Mouse (Mus musculus) left cerebral cortex, adult 11 months (tissue): Measurements from ENCODE around the gene Srd5a1.
"Not testable (repeated sequence)": the region's sequence is repeated elsewhere in the genome, so short reads cannot be mapped to it uniquely, and the experiment has no call there.

ENCODE experiments used
- DNase-seq: peaks from one replicate; pipeline ENCODE4 v3.0.0; 2022; ENCODE audit warnings: low spot score

The Srd5a1 gene

GRCm38 (mm10) chr13:69624510-69624909, 13.3 kb upstream of the Srd5a1 start:
- DNase-seq = no peak

GRCm38 (mm10) chr13:69623843-69624242, 12.6 kb upstream of the Srd5a1 start:
- DNase-seq = no peak

GRCm38 (mm10) chr13:69616716-69617115, 5.5 kb upstream of the Srd5a1 start:
- DNase-seq = no peak

DNA sequence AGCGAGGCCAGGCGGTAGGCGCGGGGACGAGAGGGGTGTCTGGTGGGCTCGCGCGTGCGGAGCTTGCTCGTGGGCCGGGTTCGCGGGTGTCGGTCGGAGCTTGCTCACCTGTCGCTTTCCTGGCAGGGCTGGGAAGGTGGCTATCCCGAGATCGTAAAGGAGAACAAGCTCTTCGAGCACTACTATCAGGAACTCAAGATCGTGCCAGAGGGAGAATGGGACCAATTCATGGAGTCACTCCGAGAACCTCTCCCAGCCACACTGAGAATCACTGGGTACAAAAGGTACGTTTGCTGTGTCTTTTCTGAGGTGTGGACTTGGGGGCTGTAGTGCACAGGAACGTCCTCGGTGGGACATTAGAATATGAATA, 918 bp upstream of the Srd5a1 start:
- DNase-seq = no peak

DNA sequence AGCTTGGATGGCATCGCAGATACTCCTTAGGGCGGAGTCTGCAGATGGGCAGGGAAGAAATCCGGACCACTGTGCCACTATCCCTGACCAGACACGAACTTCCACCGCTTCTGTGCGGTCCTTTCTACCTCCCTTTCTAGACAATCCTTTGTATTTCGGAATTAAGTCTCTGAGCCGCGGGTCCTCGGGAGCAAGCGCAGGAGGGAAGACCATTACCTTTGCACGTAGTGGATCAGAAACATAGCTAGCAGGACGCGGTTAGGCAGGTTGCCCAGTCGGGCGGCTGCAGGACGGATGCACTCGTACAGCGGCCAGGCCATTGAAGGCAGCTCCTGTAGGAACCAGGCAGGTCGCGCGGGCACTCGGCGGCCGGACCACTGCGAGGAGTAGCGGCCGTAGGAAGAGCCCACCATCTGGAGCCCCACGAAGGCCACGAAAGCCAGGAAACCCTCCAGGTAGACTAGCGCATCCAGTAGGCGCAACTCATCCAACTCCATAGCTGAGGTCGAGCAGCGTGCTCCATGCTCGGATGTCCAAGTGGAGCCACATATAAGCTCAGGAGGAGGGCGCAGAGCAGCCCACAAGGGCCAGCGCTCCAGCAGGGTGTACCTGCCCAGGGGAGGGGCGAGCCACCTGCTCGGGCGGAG, 368 bp downstream of the Srd5a1 start:
- no peak for DNase-seq

- DNase-seq = no peak
Measured at GRCm38 (mm10) chr13:69608734-69609133, 2.5 kb downstream of the Srd5a1 start.

DNA sequence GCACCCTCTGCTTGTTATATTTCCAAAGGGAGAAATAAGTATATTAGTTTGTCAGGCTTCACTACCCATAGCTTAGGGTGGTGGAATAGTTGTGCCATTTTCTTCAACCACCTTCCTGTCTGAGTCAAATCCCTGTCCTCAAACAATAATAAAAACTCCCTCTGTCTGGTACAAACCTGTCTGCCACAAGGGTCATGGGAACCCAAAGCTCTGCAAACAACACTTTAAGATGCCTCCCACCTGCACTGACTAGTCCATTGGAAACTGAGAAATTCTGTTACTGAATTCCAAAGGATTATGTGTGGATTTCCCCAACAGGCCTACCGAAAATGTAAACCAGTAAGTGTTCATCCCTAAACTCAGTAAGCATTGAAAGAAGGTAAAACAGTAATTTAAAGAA, 6.6 kb downstream of the Srd5a1 start:
- DNase-seq = no peak

DNA sequence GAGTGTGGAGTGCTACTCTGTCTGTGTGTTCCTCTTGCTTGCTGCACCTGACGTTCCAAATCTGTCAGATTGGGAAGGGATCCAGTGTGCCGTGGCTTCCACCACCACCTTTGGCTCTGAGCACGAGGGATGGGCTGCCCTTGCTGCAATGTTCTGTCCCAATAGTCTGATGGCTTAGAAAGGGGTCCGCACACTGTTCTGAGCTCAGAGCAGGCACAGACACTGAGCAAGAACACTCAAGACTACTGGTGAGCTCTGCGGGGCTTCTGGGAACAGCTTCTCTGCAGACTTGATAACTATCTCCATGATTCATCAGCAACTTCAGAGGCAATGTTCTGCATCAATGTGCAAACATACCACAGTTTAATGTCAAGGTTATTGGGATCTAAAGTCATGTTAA, 9.9 kb downstream of the Srd5a1 start:
- no peak for DNase-seq

DNA sequence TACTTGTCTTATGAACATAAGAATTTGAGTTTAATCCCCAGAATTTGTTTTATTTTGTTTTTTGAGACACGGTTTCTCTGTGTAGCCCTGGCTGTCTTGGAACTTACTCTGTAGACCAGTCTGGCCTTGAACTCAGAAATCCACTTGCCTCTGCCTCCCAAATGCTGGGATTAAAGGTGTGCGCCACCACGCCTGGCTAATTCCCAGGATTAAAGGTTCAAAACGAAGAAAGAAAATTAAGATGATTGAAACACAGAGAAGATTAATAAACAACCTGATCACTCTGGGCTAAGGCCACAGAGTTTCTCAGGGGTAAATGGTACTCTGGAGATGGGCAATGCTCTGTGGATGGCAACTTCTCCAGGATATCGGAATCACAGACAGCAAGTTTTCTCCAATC, 10.4 kb downstream of the Srd5a1 start:
- DNase-seq = not testable (repeated sequence)

DNA sequence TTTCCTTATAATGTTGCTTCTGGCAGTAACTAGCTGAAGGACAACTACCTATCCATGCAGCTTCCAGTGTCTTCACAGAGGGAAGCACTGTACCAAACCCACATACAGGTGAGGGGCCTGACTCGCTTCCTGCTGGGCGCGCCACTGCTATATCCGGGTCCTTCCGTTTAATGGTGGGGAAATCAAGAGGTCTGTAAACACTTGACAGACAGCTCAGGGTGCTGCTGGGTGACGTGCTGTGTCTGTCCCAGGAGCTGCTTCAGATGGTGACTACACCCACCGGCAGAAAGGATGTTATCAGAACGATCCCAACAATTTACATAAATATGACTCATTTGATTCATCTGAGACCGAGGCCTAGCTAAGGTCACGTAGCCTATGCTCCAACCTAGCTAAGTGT, 12.4 kb downstream of the Srd5a1 start:
- DNase-seq = no peak

GRCm38 (mm10) chr13:69596515-69596914, 14.7 kb downstream of the Srd5a1 start:
- DNase-seq = no peak

DNA sequence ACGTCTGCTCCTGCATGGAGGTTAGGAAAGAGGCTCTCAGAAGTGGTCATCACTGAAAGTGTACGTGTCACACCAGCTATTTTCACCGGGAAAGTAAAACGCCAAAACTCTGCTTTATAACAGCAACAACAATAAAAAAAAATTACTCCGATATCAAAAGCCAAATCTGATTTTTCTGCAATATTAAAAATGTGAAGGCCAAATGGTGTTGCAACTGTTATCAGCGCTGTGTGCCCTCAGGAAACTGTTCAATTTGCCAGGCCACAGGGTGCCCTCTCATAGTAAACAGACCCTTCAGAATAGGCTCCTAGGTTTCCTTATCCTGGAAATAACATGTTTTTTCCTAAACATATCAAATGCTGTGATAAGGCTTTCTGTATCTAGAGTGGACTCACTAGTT, 15.3 kb downstream of the Srd5a1 start:
- DNase-seq = no peak

- DNase-seq = no peak
Measured at GRCm38 (mm10) chr13:69594577-69595256, 16.5 kb downstream of the Srd5a1 start.

GRCm38 (mm10) chr13:69593453-69593852, 17.8 kb downstream of the Srd5a1 start:
- no peak for DNase-seq

DNA sequence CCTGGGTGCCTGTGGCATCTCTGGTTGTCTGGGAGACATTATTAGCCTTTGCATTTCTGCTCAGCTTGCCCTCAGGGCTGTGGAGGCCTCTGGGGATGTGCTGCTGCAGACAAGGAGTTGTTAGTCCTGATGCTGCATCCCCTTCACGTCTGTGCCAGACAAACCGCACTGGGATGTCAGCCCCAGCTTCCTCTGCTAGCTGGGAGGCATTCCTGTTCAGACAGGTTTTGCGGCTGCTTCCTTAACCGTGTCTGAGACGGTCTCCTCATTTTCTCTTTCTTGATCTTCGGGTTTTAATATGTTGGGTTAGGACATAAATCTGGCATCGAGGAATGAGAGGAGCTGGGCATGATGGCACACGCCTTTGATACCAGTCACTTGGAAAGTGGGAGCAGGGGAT, 19.0 kb downstream of the Srd5a1 start:
- no peak for DNase-seq

- DNase-seq = no peak
Measured at GRCm38 (mm10) chr13:69591338-69591737, 19.9 kb downstream of the Srd5a1 start.

- DNase-seq = no peak
Measured at GRCm38 (mm10) chr13:69588263-69588662, 23.0 kb downstream of the Srd5a1 start.

GRCm38 (mm10) chr13:69587849-69588248, 23.4 kb downstream of the Srd5a1 start:
- DNase-seq = no peak

DNA sequence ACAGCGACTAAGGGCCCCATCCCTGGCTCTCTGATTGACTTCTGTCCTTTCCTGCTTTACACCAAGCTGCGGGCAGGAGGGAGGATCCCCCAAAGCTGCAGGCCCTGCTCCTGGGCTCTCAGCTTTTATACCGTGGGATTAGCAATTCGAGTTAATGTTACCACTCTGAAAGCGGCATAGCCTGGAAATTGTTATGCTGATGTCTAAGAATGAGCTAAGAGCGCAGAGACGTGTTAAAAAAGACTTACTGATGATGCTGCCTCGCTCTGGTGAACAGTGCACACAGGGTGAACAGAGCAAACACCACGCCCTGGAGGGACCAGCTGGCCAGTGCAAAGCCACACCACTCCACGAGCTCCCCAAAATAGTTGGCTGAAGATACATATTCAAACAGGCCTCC, 24.9 kb downstream of the Srd5a1 start:
- no peak for DNase-seq

GRCm38 (mm10) chr13:69585828-69586227, 25.4 kb downstream of the Srd5a1 start:
- DNase-seq = no peak

DNA sequence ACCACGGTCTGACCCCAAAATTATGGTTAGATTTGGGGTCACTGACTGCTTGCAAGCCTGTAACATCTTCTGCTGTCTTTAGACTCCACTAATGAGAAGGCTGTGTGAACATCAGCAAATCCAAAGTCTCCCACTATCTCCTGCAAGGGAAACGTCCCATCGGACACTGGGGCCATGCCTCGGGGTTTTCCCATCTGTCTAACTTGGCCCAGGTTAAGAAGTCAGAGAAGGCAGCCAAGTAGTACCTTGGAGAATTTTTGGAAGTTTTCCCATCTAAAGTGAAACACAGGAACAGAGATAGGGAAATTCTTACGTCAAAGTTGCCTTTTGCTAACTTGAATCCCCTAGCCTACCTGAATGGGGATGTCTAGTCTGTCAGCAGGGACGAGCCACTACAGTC, 27.7 kb downstream of the Srd5a1 start:
- DNase-seq = no peak

DNA sequence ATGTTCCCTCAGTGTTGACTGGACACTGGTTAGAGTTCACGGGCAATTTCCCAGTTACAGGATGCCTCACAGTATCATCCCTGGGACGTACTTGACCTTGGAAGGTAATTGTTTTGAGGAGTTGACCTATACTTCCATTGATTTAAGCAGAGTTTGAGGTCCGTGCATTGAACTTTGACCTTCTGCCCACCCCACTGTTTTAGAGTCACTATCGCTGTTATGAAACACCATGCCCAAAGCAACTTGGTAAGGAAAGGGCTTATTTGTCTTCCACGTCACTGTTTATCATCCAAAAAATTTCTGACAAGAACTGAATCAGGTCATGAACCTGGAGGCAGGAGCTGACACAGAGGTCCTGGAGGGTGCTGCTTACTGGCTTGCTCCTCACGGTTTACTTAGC, 28.8 kb downstream of the Srd5a1 start:
- DNase-seq = no peak

GRCm38 (mm10) chr13:69577181-69577834, 33.9 kb downstream of the Srd5a1 start:
- no peak for DNase-seq

- no peak for DNase-seq
Measured at GRCm38 (mm10) chr13:69576676-69577075, 34.6 kb downstream of the Srd5a1 start.
